Mouse (Mus musculus) heart, embryonic 14.5 days (tissue): Measurements from ENCODE around the gene Rapgef5. TPM values are rescaled to one million over a fixed set of nuclear protein-coding genes. Genes with fewer than 3 reads are reported as not detected.

Experiments used
- ATAC-seq: fragments of 200-750 bp; cut with Nextera tagmentation; 2 replicates; pipeline ENCODE4 v1.8.0; 2017; ENCODE audit warnings: low read depth, moderate TSS enrichment; ENCODE audit not compliant: insufficient number of reproducible peaks, insufficient read depth, low FRiP score
- H3K27ac ChIP-seq, 2 experiments: fragments of 200-500 bp in 1 of 2; fragments of 300-500 bp in 1 of 2; sonication (generic) in 1 of 2; replicated peaks in 1 of 2; 2 replicates each; pipeline ENCODE4 v1.5.1; 2012 to 2014; ENCODE audit warnings: low read depth in 2 of 2, low read length in 2 of 2, control low read depth in 1 of 2, mild to moderate bottlenecking in 1 of 2, mixed read lengths in 1 of 2; ENCODE audit not compliant: control insufficient read depth in 1 of 2, insufficient read depth in 1 of 2
- H3K27me3 ChIP-seq: fragments of 300-500 bp; sonication (generic); 2 replicates; pipeline ENCODE4 v1.6.1; 2014; ENCODE audit warnings: mild to moderate bottlenecking, low read length, control low read depth; ENCODE audit not compliant: control insufficient read depth, insufficient read depth
- H3K36me3 ChIP-seq: fragments of 300-500 bp; sonication (generic); 2 replicates; pipeline ENCODE4 v1.6.1; 2014; ENCODE audit warnings: mild to moderate bottlenecking, control low read depth, low read length, mixed read lengths; ENCODE audit not compliant: control insufficient read depth, insufficient read depth
- H3K4me1 ChIP-seq, 2 experiments: fragments of 200-500 bp in 1 of 2; fragments of 300-500 bp in 1 of 2; sonication (generic) in 1 of 2; 2 replicates each; pipeline ENCODE4 v1.6.1; 2012 to 2014; ENCODE audit warnings: low read length in 2 of 2, control low read depth in 1 of 2, mixed read lengths in 1 of 2; ENCODE audit not compliant: control insufficient read depth in 2 of 2, insufficient read depth in 2 of 2
- H3K4me2 ChIP-seq: fragments of 300-500 bp; sonication (generic); 2 replicates; pipeline ENCODE4 v1.6.1; 2014; ENCODE audit warnings: mild to moderate bottlenecking, low read length
- H3K4me3 ChIP-seq, 2 experiments: fragments of 200-500 bp in 1 of 2; fragments of 300-500 bp in 1 of 2; sonication (generic) in 1 of 2; 2 replicates each; pipeline ENCODE4 v1.5.1; 2012 to 2014; ENCODE audit warnings: low read length in 2 of 2, mild to moderate bottlenecking in 2 of 2, control low read depth in 1 of 2, low read depth in 1 of 2, moderate library complexity in 1 of 2; ENCODE audit not compliant: control insufficient read depth in 1 of 2, insufficient read depth in 1 of 2
- H3K9ac ChIP-seq: fragments of 300-500 bp; sonication (generic); 2 replicates; pipeline ENCODE4 v1.6.1; 2014; ENCODE audit warnings: mild to moderate bottlenecking, low read length
- H3K9me3 ChIP-seq: fragments of 300-500 bp; sonication (generic); 2 replicates; pipeline ENCODE4 v1.6.1; 2016; ENCODE audit warnings: low read length, control low read depth; ENCODE audit not compliant: control insufficient read depth
- WGBS: fragments of 180-500 bp; shearing (Covaris S2); extraction: QIAGEN DNeasy Blood & Tissue Kit; methylation state at CpG from one replicate; pipeline ENCODE4 v1.1.7; 2014; 5-methylcytosine and 5-hydroxymethylcytosine counted together
- polyA plus RNA-seq: library from polyadenylated mRNA; unstranded; fragments of >200 nt; fragmentation: Nextera tagmentation; extraction: Ambion mirVana; gene quantifications from 2 replicates; pipeline ENCODE4 v1.2.1, GENCODE M21; 2014

The Rapgef5 gene
- polyA plus RNA-seq, 1 experiment from 2014 or later: 19.6 TPM

DNA sequence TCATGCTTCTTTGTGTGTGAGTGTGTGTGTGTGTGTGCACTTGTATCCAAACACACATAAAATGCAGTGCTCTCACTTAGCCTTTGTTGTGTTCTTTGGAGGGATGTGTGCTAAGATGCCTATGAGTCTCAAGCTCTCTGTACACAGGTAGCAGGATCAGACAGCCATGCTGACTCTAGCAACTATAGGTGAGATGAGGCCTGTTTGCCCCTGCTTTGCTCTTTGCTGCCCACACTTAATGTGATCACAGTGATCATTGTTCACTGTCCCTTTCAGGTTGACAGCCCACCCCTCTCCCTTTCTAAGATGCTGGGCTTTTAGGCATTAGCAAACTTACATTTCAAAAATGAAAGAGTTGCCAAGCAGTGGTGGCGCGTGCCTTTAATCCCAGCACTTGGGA, 158.2 kb downstream of the Rapgef5 start:
- no peaks in the 10 kb centered on the region for H3K27me3 ChIP-seq
- H3K4me3 ChIP-seq: no peak overlapping the region
- no peak overlapping the region for H3K4me2 ChIP-seq
- no peak for ATAC-seq
- no peak overlapping the region for H3K27ac ChIP-seq
- H3K4me1 ChIP-seq: peaks cover 3 to 10% of the 10 kb centered on the region in 2 experiments
- WGBS: 94% methylated on average over 2 of the region's 2 CpGs
- no peaks in the 10 kb centered on the region for H3K9me3 ChIP-seq
- no peak overlapping the region for H3K9ac ChIP-seq
- no peaks in the 10 kb centered on the region for H3K36me3 ChIP-seq

DNA sequence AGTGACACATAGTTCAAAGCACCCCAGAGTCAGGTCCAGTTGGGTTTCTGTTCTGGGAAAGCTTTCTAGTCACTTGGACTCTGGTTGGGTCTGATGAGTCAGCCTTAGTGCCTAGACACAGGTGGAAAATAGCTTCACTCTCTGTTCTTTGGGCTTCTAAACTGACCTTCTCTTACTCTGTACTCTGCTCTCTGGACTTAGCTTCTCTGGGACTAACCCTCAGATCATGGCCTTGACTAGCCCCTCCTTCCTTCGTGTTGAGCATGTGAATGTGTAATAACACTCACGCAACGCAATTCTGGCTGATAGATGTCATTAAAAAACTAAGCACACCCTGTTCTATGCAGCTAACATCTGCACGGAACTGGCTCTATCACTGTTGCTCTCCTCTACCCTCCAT, 160.0 kb downstream of the Rapgef5 start:
- no peak for ATAC-seq
- Histone ChIP-seq H3K4me2 (no peak overlapping the region), H3K4me1 (peaks cover 16 to 27% of the 10 kb centered on the region in 2 experiments), H3K9ac (no peak overlapping the region), H3K27ac (no peak overlapping the region; a peak in 1 of 4 replicates), H3K36me3 (no peaks in the 10 kb centered on the region), H3K9me3 (no peaks in the 10 kb centered on the region), H3K27me3 (no peaks in the 10 kb centered on the region), H3K4me3 (no peak overlapping the region)
- 86% methylated on average over 4 of the region's 4 CpGs for WGBS

GRCm38 (mm10) chr12:117678916-117679315, 162.6 kb downstream of the Rapgef5 start:
- Histone ChIP-seq H3K36me3 (no peaks in the 10 kb centered on the region), H3K9ac (no peak overlapping the region), H3K4me1 (peaks cover 17 to 27% of the 10 kb centered on the region in 2 experiments), H3K4me3 (no peak overlapping the region), H3K9me3 (no peaks in the 10 kb centered on the region), H3K27ac (no peak overlapping the region), H3K4me2 (no peak overlapping the region), H3K27me3 (no peaks in the 10 kb centered on the region)
- no peak for ATAC-seq
- WGBS: 71% methylated on average over 3 of the region's 3 CpGs

DNA sequence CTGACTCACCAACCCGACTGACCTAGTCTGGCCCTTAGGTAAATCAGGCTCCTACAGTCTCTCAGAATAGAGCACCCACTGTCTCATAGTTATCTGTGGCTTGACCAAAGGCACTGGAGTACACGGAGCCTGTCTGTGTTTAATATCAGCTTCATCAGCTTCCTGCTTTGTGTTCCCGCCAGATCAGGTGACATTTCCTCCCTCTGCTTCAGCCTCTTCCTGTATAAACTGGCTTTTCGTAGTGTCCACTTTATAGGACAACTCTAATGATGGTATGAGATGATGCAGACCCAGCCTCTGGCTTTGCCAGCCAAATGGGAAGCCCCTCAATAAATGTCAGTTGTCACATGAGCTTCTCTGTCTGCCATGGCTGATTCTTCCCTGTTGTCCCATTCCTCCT, 163.5 kb downstream of the Rapgef5 start:
- 44% methylated on average over 4 of the region's 4 CpGs for WGBS
- Histone ChIP-seq H3K9ac (no peak overlapping the region), H3K36me3 (no peaks in the 10 kb centered on the region), H3K27ac (no peak overlapping the region), H3K4me3 (no peak overlapping the region), H3K9me3 (no peaks in the 10 kb centered on the region), H3K27me3 (no peaks in the 10 kb centered on the region), H3K4me1 (peaks cover 17 to 27% of the 10 kb centered on the region in 2 experiments), H3K4me2 (no peak overlapping the region)
- ATAC-seq: no peak

DNA sequence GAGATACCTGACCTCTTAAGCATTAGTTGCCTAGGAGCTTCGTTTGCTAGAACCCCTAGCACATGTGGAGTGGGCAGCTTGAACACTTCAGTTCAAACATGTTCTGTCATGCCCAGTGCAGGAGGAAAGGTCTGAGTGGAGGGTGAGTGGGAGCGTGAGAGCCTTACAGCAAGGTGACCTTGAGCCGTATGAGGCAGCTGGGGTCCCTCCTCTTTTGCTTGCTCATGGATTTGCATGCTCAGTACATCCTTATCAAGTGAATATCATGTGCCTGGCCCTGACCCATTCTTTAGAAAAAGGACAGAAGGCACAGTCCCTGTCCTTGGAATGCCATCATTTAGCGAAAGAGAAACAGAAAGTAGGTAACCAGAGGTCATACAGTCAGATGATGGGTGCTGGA, 165.0 kb downstream of the Rapgef5 start:
- no peaks in the 10 kb centered on the region for H3K36me3 ChIP-seq
- no peak overlapping the region for H3K4me3 ChIP-seq
- H3K27me3 ChIP-seq: no peaks in the 10 kb centered on the region
- H3K27ac ChIP-seq: no peak overlapping the region
- 51% methylated on average over 4 of the region's 4 CpGs for WGBS
- no peak overlapping the region for H3K9ac ChIP-seq
- peaks cover 15 to 24% of the 10 kb centered on the region in 2 experiments for H3K4me1 ChIP-seq
- no peaks in the 10 kb centered on the region for H3K9me3 ChIP-seq
- H3K4me2 ChIP-seq: no peak overlapping the region
- no peak for ATAC-seq

GRCm38 (mm10) chr12:117683377-117683776, 167.1 kb downstream of the Rapgef5 start:
- no peak overlapping the region for H3K4me3 ChIP-seq
- no peaks in the 10 kb centered on the region for H3K27me3 ChIP-seq
- peaks cover 15 to 25% of the 10 kb centered on the region in 2 experiments for H3K4me1 ChIP-seq
- no peak overlapping the region for H3K27ac ChIP-seq
- no peak overlapping the region for H3K9ac ChIP-seq
- no peaks in the 10 kb centered on the region for H3K36me3 ChIP-seq
- no peaks in the 10 kb centered on the region for H3K9me3 ChIP-seq
- H3K4me2 ChIP-seq: no peak overlapping the region
- 63% methylated on average over 2 of the region's 2 CpGs for WGBS
- no peak for ATAC-seq

- WGBS: 56% methylated on average over 3 of the region's 3 CpGs
- no peak overlapping the region for H3K27ac ChIP-seq
- H3K27me3 ChIP-seq: no peaks in the 10 kb centered on the region
- no peak overlapping the region for H3K9ac ChIP-seq
- no peak for ATAC-seq
- H3K9me3 ChIP-seq: no peaks in the 10 kb centered on the region
- H3K36me3 ChIP-seq: no peaks in the 10 kb centered on the region
- no peak overlapping the region for H3K4me2 ChIP-seq
- H3K4me1 ChIP-seq: peaks cover 15 to 27% of the 10 kb centered on the region in 2 experiments
- H3K4me3 ChIP-seq: no peak overlapping the region
These were observed 167.7 kb downstream of the Rapgef5 start for GRCm38 (mm10) chr12:117683984-117684383.

DNA sequence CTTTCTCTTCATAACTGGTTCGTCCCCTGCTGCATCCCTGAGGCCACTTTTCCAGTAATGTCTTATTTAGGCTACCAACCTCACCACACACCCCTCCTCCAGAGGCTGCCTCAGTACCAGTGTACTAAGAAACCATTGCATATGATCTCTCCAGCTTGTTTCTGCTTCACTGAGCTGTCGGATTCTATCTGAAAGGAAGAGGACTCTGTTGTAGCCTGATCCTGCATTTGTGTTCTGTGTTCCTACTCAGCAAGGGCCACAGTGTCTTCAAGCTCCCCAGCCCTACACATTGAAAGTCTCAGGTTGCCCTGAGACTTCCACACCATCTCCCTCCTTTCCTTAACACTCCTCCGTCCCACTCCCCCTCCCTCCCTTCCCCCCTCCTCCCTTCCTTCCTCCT, 168.5 kb downstream of the Rapgef5 start:
- Histone ChIP-seq H3K4me2 (no peak overlapping the region), H3K27ac (no peak overlapping the region), H3K27me3 (no peaks in the 10 kb centered on the region), H3K4me1 (peaks cover 15 to 29% of the 10 kb centered on the region in 2 experiments), H3K36me3 (no peaks in the 10 kb centered on the region), H3K4me3 (no peak overlapping the region), H3K9me3 (no peaks in the 10 kb centered on the region), H3K9ac (no peak overlapping the region)
- 56% methylated on average over 3 of the region's 3 CpGs for WGBS
- ATAC-seq: no peak
